Mouse (Mus musculus) myocyte (in vitro differentiated cells): ENCODE measurements at regions not wholly inside any gene's neighbourhood (a gene's known extent, or its start where the extent isn't known, plus 50 kb on each side); places are given as distances from the start of the nearest gene placed in this dataset.

Experiments
- H3K27me3 ChIP-seq: one replicate; pipeline ENCODE4 v1.6.1; 2011; ENCODE audit not compliant: control insufficient read depth, insufficient read depth, insufficient read length
- H3K36me3 ChIP-seq: one replicate; pipeline ENCODE4 v1.6.1; 2011; ENCODE audit not compliant: control insufficient read depth, insufficient read depth
- H3K4me2 ChIP-seq: one replicate; pipeline ENCODE4 v1.6.1; 2011; ENCODE audit warnings: low read depth, control low read depth
- H3K4me3 ChIP-seq: one replicate; pipeline ENCODE4 v1.5.1; 2011; ENCODE audit warnings: mild to moderate bottlenecking, control low read depth, moderate library complexity
- H3K79me2 ChIP-seq: one replicate; pipeline ENCODE4 v1.6.1; 2011; ENCODE audit not compliant: control insufficient read depth, insufficient read depth
- H3ac ChIP-seq: one replicate; pipeline ENCODE4 v1.6.1; 2011; ENCODE audit not compliant: control insufficient read depth, insufficient read length
- CEBPB ChIP-seq: IDR thresholded peaks from 2 replicates; pipeline ENCODE4 v1.6.1; 2011; ENCODE audit warnings: mild to moderate bottlenecking, moderate library complexity; ENCODE audit not compliant: poor library complexity, insufficient read depth, severe bottlenecking
- E2F4 ChIP-seq: IDR thresholded peaks from one replicate; pipeline ENCODE4 v1.6.1; 2011; ENCODE audit warnings: mild to moderate bottlenecking, control low read depth, moderate library complexity; ENCODE audit not compliant: insufficient read depth
- MAX ChIP-seq: IDR thresholded peaks from one replicate; pipeline ENCODE4 v1.6.1; 2011; ENCODE audit warnings: low read depth, mild to moderate bottlenecking, control low read depth
- MYOD1 ChIP-seq, 3 experiments: IDR thresholded peaks; one replicate each; pipeline ENCODE4 v1.6.1; 2011; ENCODE audit warnings: control low read depth in 2 of 3, low read depth in 2 of 3, mild to moderate bottlenecking in 2 of 3, moderate library complexity in 1 of 3; ENCODE audit not compliant: insufficient read length in 2 of 3, control insufficient read depth in 1 of 3
- MYOG ChIP-seq, 3 experiments: IDR thresholded peaks; one replicate each; pipeline ENCODE4 v1.6.1; 2011; ENCODE audit warnings: control low read depth in 2 of 3, low read depth in 2 of 3, mild to moderate bottlenecking in 2 of 3; ENCODE audit not compliant: insufficient read length in 2 of 3, control insufficient read depth in 1 of 3, insufficient read depth in 1 of 3
- POLR2A ChIP-seq: IDR thresholded peaks from one replicate; pipeline ENCODE4 v1.6.1; 2011; ENCODE audit warnings: low read depth, mild to moderate bottlenecking, control low read depth, moderate library complexity; ENCODE audit not compliant: insufficient read length
- POLR2AphosphoS2 ChIP-seq: IDR thresholded peaks from one replicate; pipeline ENCODE4 v1.6.1; 2011; ENCODE audit warnings: low read depth, control low read depth; ENCODE audit not compliant: insufficient read length
- REST ChIP-seq: IDR thresholded peaks from one replicate; pipeline ENCODE4 v1.6.1; 2011; ENCODE audit warnings: mild to moderate bottlenecking, control low read depth, moderate library complexity; ENCODE audit not compliant: insufficient read depth, insufficient read length
- SRF ChIP-seq: IDR thresholded peaks from one replicate; pipeline ENCODE4 v1.6.1; 2011; ENCODE audit warnings: low read depth; ENCODE audit not compliant: control insufficient read depth, insufficient read length
- TCF12 ChIP-seq: IDR thresholded peaks from one replicate; pipeline ENCODE4 v1.6.1; 2011; ENCODE audit warnings: mild to moderate bottlenecking, control low read depth; ENCODE audit not compliant: poor library complexity, insufficient read depth, severe bottlenecking
- TCF3 ChIP-seq: IDR thresholded peaks from one replicate; pipeline ENCODE4 v1.6.1; 2011; ENCODE audit warnings: low read depth, control low read depth; ENCODE audit not compliant: insufficient read length
- USF1 ChIP-seq: IDR thresholded peaks from one replicate; pipeline ENCODE4 v1.6.1; 2011; ENCODE audit warnings: low read depth, mild to moderate bottlenecking, control low read depth, moderate library complexity

- H3K36me3 ChIP-seq, result no peaks in the 10 kb centered on the region
- no peaks in the 10 kb centered on the region for H3K79me2 ChIP-seq
- TF ChIP-seq POLR2A (no peak), MAX (no peak), POLR2AphosphoS2 (no peak), CEBPB (no peak), TCF12 (no peak), SRF (no peak), MYOG (IDR thresholded peaks at IDR 0.05; ENCODE audit: control insufficient read depth in 1 of 3, insufficient read depth in 1 of 3, insufficient read length in 2 of 3, low read depth in 2 of 3) (no peak), USF1 (no peak), E2F4 (no peak), MYOD1 (IDR thresholded peaks at IDR 0.05; ENCODE audit: control insufficient read depth in 1 of 3, insufficient read length in 2 of 3, low read depth in 2 of 3) (no peak), REST (no peak), TCF3 (no peak)
- no peak overlapping the region for H3ac ChIP-seq
- H3K27me3 ChIP-seq, result no peaks in the 10 kb centered on the region
- H3K4me2 ChIP-seq, result no peak overlapping the region
- no peak overlapping the region for H3K4me3 ChIP-seq
Observed at GRCm38 (mm10) chr4:55237856-55238255, 112.0 kb upstream of the Rad23b start.

- H3K79me2 ChIP-seq, result no peaks in the 10 kb centered on the region
- no peaks in the 10 kb centered on the region for H3K27me3 ChIP-seq
- no peak overlapping the region for H3K4me2 ChIP-seq
- no peaks in the 10 kb centered on the region for H3K36me3 ChIP-seq
- TF ChIP-seq REST, result no peak
- no peak for TF ChIP-seq USF1
- no peak for TF ChIP-seq MAX
- no peak for TF ChIP-seq MYOG (IDR thresholded peaks at IDR 0.05; ENCODE audit: control insufficient read depth in 1 of 3, insufficient read depth in 1 of 3, insufficient read length in 2 of 3, low read depth in 2 of 3)
- no peak for TF ChIP-seq E2F4
- TF ChIP-seq SRF, result no peak
- TF ChIP-seq POLR2A, result no peak
- no peak for TF ChIP-seq MYOD1 (IDR thresholded peaks at IDR 0.05; ENCODE audit: control insufficient read depth in 1 of 3, insufficient read length in 2 of 3, low read depth in 2 of 3)
- TF ChIP-seq TCF12, result no peak
- TF ChIP-seq TCF3, result no peak
- TF ChIP-seq CEBPB, result no peak
- no peak for TF ChIP-seq POLR2AphosphoS2
- H3ac ChIP-seq, result no peak overlapping the region
- H3K4me3 ChIP-seq, result no peak overlapping the region
Observed at GRCm38 (mm10) chr4:55240450-55240849, 109.4 kb upstream of the Rad23b start.

GRCm38 (mm10) chr4:55242331-55242730 lies 107.5 kb upstream of the Rad23b start:
- Histone ChIP-seq H3K36me3 (no peaks in the 10 kb centered on the region), H3K4me3 (no peak overlapping the region), H3K4me2 (no peak overlapping the region), H3K27me3 (no peaks in the 10 kb centered on the region), H3K79me2 (no peaks in the 10 kb centered on the region), H3ac (no peak overlapping the region)
- TF ChIP-seq USF1 (no peak), MYOG (IDR thresholded peaks at IDR 0.05; ENCODE audit: control insufficient read depth in 1 of 3, insufficient read depth in 1 of 3, insufficient read length in 2 of 3, low read depth in 2 of 3) (no peak), POLR2AphosphoS2 (no peak), TCF12 (no peak), REST (no peak), MAX (no peak), E2F4 (no peak), POLR2A (no peak), CEBPB (no peak), TCF3 (no peak), SRF (no peak), MYOD1 (IDR thresholded peaks at IDR 0.05; ENCODE audit: control insufficient read depth in 1 of 3, insufficient read length in 2 of 3, low read depth in 2 of 3) (no peak)

GRCm38 (mm10) chr4:55243091-55244058 lies 106.5 kb upstream of the Rad23b start:
- Histone ChIP-seq H3K36me3 (no peaks in the 10 kb centered on the region), H3K4me3 (no peak overlapping the region), H3K4me2 (no peak overlapping the region), H3ac (no peak overlapping the region), H3K27me3 (no peaks in the 10 kb centered on the region), H3K79me2 (no peaks in the 10 kb centered on the region)
- TF ChIP-seq REST, result no peak
- TF ChIP-seq MYOD1 (IDR thresholded peaks at IDR 0.05; ENCODE audit: control insufficient read depth in 1 of 3, insufficient read length in 2 of 3, low read depth in 2 of 3), result no peak
- TF ChIP-seq MAX, result no peak
- TF ChIP-seq MYOG (IDR thresholded peaks at IDR 0.05; ENCODE audit: control insufficient read depth in 1 of 3, insufficient read depth in 1 of 3, insufficient read length in 2 of 3, low read depth in 2 of 3), result no peak
- TF ChIP-seq USF1, result no peak
- no peak for TF ChIP-seq TCF3
- TF ChIP-seq SRF, result no peak
- TF ChIP-seq POLR2AphosphoS2, result no peak
- TF ChIP-seq E2F4, result no peak
- TF ChIP-seq POLR2A, result no peak
- TF ChIP-seq CEBPB, result no peak

GRCm38 (mm10) chr4:55245789-55246188 lies 104.1 kb upstream of the Rad23b start:
- TF ChIP-seq MYOG (IDR thresholded peaks at IDR 0.05; ENCODE audit: control insufficient read depth in 1 of 3, insufficient read depth in 1 of 3, insufficient read length in 2 of 3, low read depth in 2 of 3) (no peak), USF1 (no peak), E2F4 (no peak), POLR2A (no peak), CEBPB (no peak), TCF12 (no peak), REST (no peak), MYOD1 (IDR thresholded peaks at IDR 0.05; ENCODE audit: control insufficient read depth in 1 of 3, insufficient read length in 2 of 3, low read depth in 2 of 3) (no peak)

More at GRCm38 (mm10) chr4:55245789-55246188, 104.1 kb upstream of the Rad23b start:
- H3ac ChIP-seq, result no peak overlapping the region
- H3K36me3 ChIP-seq, result no peaks in the 10 kb centered on the region
- no peak overlapping the region for H3K4me3 ChIP-seq
- H3K27me3 ChIP-seq, result no peaks in the 10 kb centered on the region
- H3K4me2 ChIP-seq, result no peak overlapping the region
- H3K79me2 ChIP-seq, result no peaks in the 10 kb centered on the region
